Mouse (Mus musculus) mouse trophoblast stem cell (cell line): ENCODE measurements around the gene Hoxc10.

Source experiments
- in situ Hi-C, 2 experiments: fragments of 300-500 bp; cut with MseI, MboI; formaldehyde crosslinking; loops; 2 replicates in 1 of 2; 3 replicates in 1 of 2; pipeline ENCODE4 v1.15.1; 2025

The Hoxc10 gene

GRCm38 (mm10) chr15:102987124-102987833, 20.7 kb downstream of the Hoxc10 start:
- in situ Hi-C loops: loop anchor here (5.0 kb wide), 2 partner anchors 180 to 185 kb away; partner anchors contain the start of gene Smug1 (in 1 of the 2)

GRCm38 (mm10) chr15:102988078-102988477, 21.5 kb downstream of the Hoxc10 start:
- in situ Hi-C loops: loop anchor here (5.0 kb wide), 2 partner anchors 179 to 184 kb away; partner anchors contain the start of gene Smug1 (in 1 of the 2)

GRCm38 (mm10) chr15:102990461-102991397, 24.1 kb downstream of the Hoxc10 start, which contains the start of gene Hoxc8:
Gene Hoxc8 (plus strand): TSS chr15:102990607.
- in situ Hi-C loops: no loop called here

- in situ Hi-C loops: no loop called here
These were observed 25.2 kb downstream of the Hoxc10 start for GRCm38 (mm10) chr15:102991782-102992181.

DNA sequence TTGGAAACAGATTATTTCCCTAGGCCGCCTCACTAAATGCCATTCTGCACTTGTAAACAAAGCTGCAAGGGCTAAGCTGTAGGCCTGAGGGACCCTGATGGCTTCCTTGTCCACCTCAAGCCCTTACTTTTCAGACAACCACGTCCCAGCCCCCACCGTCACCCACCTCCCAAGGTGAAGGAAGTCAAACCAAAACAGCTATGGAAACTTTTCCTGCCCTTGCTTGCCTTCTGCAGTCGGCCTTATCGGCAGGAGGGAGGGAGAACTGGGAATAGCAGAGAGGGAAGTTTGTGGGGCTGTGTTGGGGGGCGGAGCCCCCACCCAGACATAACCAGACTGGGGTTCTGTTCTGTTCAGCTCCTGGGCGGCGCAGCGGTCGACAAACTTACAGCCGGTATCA, 25.6 kb downstream of the Hoxc10 start:
- in situ Hi-C loops: no loop called here

GRCm38 (mm10) chr15:102992863-102993262, 26.3 kb downstream of the Hoxc10 start:
- in situ Hi-C loops: no loop called here

DNA sequence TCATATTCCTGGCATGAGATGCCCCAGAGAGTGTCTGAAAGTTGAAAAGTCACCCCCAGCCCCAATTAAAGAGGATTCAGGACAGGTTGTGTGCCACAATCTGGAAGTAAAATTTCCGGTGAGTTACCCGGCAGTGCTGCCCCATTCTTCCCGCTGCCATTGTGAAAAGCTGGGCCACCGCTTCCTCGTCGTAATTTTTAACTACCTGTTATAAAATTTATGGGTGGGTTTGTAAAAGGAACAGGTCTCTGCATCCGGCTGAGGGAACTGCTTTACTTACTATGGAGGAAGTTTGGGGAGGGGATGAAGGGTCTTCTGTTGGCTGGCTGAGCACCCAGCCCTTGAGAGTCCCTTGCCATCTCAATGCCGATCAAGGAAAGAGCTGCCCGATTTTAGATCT, 30.0 kb downstream of the Hoxc10 start:
- in situ Hi-C loops: no loop called here

DNA sequence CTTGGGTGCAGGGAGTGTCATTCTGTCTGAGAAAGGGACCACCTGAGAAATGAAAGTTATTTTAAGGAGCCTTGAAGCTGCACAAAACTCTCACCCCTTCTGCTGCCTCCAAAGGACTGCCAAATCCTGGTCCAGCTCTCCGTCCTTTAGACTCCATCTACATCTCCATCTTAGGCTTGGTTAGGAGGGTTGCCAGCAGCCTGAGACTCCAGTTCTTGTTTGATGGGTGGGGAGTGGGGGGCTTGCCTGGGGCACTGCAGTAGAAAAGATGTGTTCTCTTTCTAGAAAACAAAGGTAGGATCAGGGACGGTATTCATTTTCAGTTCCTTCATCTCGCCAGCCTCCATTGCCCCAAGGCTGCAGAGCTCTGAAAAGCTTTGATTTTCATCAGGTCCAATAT, 30.8 kb downstream of the Hoxc10 start:
- in situ Hi-C loops: no loop called here

DNA sequence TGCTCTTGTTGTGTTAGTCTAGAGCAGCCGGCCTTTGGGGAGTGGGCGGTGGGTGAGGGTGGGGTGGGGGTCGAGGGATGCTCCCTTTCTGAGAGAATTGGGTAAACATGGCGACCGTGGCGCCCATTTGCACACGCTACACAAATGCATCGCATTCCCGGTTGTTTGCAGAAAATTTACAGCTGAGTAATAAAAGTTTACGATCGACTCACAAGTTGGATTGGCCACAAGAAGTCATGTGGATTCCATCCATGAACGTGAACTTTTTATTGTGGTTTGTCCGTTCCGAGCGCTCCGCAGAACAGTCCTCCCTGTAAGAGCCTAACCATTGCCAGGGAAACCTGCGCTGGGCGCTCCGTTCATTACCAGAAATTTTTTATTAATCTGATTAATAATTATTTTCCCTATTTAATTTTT, 31.4 kb downstream of the Hoxc10 start, which contains the start of gene Hoxc6:
Hoxc6 (plus strand) TSS at position 319 of the 417 bp plus-strand sequence.
- in situ Hi-C loops: no loop called here

GRCm38 (mm10) chr15:102998608-102999182, 32.1 kb downstream of the Hoxc10 start:
- in situ Hi-C loops: no loop called here

GRCm38 (mm10) chr15:102999183-102999831, 32.7 kb downstream of the Hoxc10 start:
- in situ Hi-C loops: no loop called here

GRCm38 (mm10) chr15:102999955-103000354, 33.4 kb downstream of the Hoxc10 start:
- in situ Hi-C loops: no loop called here

- in situ Hi-C loops: no loop called here
These were observed 33.9 kb downstream of the Hoxc10 start for GRCm38 (mm10) chr15:103000501-103000901.

DNA sequence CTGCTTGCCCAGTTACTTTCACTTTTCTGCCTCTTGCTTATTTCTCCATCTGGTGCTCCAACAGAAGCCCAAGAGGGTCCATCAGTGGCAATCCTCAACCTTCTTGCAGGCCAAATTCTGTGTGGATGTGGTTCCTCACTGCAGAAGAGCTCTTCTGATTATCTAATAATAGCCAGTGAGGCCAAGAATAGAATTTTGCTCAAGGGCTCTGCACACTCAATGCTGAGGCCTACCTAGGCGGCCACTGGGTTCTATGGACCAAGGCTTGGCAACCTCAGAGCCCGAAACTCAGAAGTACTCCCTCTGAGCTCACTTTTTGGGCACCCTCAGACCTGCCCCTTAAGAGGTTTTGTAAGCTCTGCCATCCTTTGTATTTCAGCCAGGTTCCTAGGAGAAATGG, 34.8 kb downstream of the Hoxc10 start:
- in situ Hi-C loops: no loop called here

GRCm38 (mm10) chr15:103002156-103002555, 35.6 kb downstream of the Hoxc10 start:
- in situ Hi-C loops: no loop called here

DNA sequence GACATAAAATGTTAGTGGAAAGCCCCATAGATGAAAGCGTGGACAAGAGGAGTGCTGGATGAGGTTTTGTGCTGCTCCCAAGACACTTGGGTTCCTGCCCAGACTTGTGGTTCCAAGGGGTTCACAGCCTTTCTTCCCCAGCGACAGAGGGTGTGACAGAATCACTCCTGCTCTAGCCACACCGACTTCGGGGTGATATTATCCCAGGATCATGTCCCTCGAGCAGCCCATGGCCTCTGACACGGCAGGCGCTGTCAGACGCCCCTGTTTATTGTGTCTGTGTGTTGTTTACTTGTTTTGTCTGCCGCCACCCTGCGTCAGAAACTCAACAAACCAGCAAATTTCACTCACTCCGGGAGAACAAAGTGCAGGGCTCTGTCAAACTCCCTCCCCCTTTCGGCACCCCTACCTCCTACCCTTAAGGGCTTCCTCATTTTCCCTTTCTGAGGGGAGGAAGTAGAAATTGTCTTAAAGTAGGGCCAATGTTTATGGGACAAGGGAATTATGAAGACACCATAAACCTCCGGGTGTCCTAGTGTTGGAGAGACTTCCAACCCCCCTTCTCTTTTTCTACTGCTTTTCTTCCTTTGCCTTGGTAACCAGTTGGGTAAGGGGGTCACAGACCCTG, 36.3 kb downstream of the Hoxc10 start:
- in situ Hi-C loops: no loop called here

- in situ Hi-C loops: no loop called here
These were observed 38.7 kb downstream of the Hoxc10 start for GRCm38 (mm10) chr15:103005308-103005707.

DNA sequence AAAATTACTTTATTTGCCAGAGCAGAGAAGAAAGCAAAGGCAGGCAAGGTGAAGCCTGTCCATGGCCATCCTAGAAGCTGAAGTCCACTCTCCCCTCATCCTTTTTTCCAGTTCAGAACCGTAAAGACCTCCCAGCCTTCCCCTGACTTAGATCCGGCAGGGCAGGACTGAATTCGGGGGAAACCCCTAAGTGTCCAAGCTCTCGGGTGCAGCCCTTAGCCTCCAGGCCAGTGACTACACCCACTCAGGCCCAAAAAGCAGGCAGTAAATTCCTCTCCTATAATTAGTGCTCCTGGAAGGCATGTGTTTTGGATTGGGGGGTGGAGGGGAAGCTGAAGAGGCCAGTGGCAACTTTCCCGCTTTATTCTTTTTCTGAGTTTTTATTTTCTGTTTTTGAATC, 39.2 kb downstream of the Hoxc10 start:
- in situ Hi-C loops: no loop called here

GRCm38 (mm10) chr15:103006326-103006725, 39.7 kb downstream of the Hoxc10 start:
- in situ Hi-C loops: no loop called here

DNA sequence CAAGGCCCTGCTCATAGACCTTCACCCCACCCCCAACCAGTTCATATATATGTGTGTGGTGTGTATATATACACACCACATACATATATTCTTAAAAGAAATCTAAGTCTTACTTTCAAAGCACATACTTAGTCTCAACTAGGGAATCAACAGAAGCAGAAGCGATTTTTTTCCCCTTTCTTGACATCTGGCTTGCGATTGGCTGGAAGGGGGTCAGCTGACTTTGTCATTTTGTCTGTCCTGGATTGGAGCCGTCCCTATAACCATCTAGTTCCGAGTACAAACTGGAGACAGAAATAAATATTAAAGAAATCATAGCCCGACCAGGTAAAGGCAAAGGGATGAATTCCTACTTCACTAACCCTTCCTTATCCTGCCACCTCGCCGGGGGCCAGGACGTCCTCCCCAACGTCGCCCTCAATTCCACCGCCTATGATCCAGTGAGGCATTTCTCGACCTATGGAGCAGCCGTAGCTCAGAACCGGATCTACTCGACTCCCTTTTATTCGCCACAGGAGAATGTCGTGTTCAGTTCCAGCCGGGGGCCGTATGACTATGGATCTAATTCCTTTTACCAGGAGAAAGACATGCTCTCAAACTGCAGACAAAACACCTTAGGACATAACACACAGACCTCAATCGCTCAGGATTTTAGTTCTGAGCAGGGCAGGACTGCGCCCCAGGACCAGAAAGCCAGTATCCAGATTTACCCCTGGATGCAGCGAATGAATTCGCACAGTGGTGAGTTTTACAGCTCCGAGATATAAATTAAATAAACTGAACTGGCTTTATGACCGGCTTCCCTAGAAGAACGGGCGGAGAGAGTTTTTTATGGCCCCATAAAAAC, 42.9 kb downstream of the Hoxc10 start:
- in situ Hi-C loops: loop anchor here (5.0 to 10.0 kb wide), 2 partner anchors 125 to 163 kb away; no protein-coding TSS in a partner anchor
